Mouse (Mus musculus): ENCODE results near the gene Tex21. TPM values are rescaled to one million over a fixed set of nuclear protein-coding genes. Genes with fewer than 3 reads are reported as not detected.

Tex21 gene
- polyA plus RNA-seq, 1 experiment from 2014 or later: 0.20 TPM

- H3K27ac ChIP-seq (ENCODE audit: low read depth, low read length): no peak overlapping the region
- H3K4me2 ChIP-seq (ENCODE audit: low read depth, low read length): no peak overlapping the region
- no peaks in the 10 kb centered on the region for H3K36me3 ChIP-seq (ENCODE audit: control insufficient read depth, insufficient read depth, low read length)
- peaks cover 9% of the 10 kb centered on the region for H3K4me1 ChIP-seq (ENCODE audit: control insufficient read depth, insufficient read depth, low read length)
- no peak overlapping the region for H3K4me3 ChIP-seq (ENCODE audit: low read depth, low read length)
- no peak for ATAC-seq (ENCODE audit: low read depth)
- no peaks in the 10 kb centered on the region for H3K27me3 ChIP-seq (ENCODE audit: control insufficient read depth, insufficient read depth, low read length)
- H3K9me3 ChIP-seq (ENCODE audit: control insufficient read depth, low read length): no peaks in the 10 kb centered on the region
- no peak overlapping the region for H3K9ac ChIP-seq (replicated peaks; ENCODE audit: low read depth, low read length)
- 97% methylated on average over 2 of the region's 2 CpGs for WGBS
Observed at GRCm38 (mm10) chr12:76253591-76253990, 7.0 kb upstream of the Tex21 start.

GRCm38 (mm10) chr12:76253090-76253489, 6.5 kb upstream of the Tex21 start:
- no peak for ATAC-seq (ENCODE audit: low read depth)
- H3K9ac ChIP-seq (replicated peaks; ENCODE audit: low read depth, low read length): no peak overlapping the region
- WGBS: 90% methylated on average over 1 of the region's 1 CpGs
- H3K4me2 ChIP-seq (ENCODE audit: low read depth, low read length): no peak overlapping the region
- no peak overlapping the region for H3K4me3 ChIP-seq (ENCODE audit: low read depth, low read length)
- H3K36me3 ChIP-seq (ENCODE audit: control insufficient read depth, insufficient read depth, low read length): no peaks in the 10 kb centered on the region
- H3K27me3 ChIP-seq (ENCODE audit: control insufficient read depth, insufficient read depth, low read length): no peaks in the 10 kb centered on the region
- H3K9me3 ChIP-seq (ENCODE audit: control insufficient read depth, low read length): no peaks in the 10 kb centered on the region
- peaks cover 9% of the 10 kb centered on the region for H3K4me1 ChIP-seq (ENCODE audit: control insufficient read depth, insufficient read depth, low read length)
- no peak overlapping the region for H3K27ac ChIP-seq (ENCODE audit: low read depth, low read length)

- no peak overlapping the region for H3K9ac ChIP-seq (replicated peaks; ENCODE audit: low read depth, low read length)
- 93% methylated on average over 8 of the region's 8 CpGs for WGBS
- no peak overlapping the region for H3K4me2 ChIP-seq (ENCODE audit: low read depth, low read length)
- H3K4me1 ChIP-seq (ENCODE audit: control insufficient read depth, insufficient read depth, low read length): no peaks in the 10 kb centered on the region
- no peak for ATAC-seq (ENCODE audit: low read depth)
- no peak overlapping the region for H3K4me3 ChIP-seq (ENCODE audit: low read depth, low read length)
- H3K9me3 ChIP-seq (ENCODE audit: control insufficient read depth, low read length): no peaks in the 10 kb centered on the region
- H3K27me3 ChIP-seq (ENCODE audit: control insufficient read depth, insufficient read depth, low read length): no peaks in the 10 kb centered on the region
- H3K27ac ChIP-seq (ENCODE audit: low read depth, low read length): no peak overlapping the region
- no peaks in the 10 kb centered on the region for H3K36me3 ChIP-seq (ENCODE audit: control insufficient read depth, insufficient read depth, low read length)
Observed at GRCm38 (mm10) chr12:76244981-76245380, 1.6 kb downstream of the Tex21 start.

- no peak overlapping the region for H3K4me3 ChIP-seq (ENCODE audit: low read depth, low read length)
- H3K4me2 ChIP-seq (ENCODE audit: low read depth, low read length): no peak overlapping the region
- H3K4me1 ChIP-seq (ENCODE audit: control insufficient read depth, insufficient read depth, low read length): no peaks in the 10 kb centered on the region
- H3K9ac ChIP-seq (replicated peaks; ENCODE audit: low read depth, low read length): no peak overlapping the region
- H3K36me3 ChIP-seq (ENCODE audit: control insufficient read depth, insufficient read depth, low read length): no peaks in the 10 kb centered on the region
- H3K27ac ChIP-seq (ENCODE audit: low read depth, low read length): no peak overlapping the region
- ATAC-seq (ENCODE audit: low read depth): no peak
- H3K9me3 ChIP-seq (ENCODE audit: control insufficient read depth, low read length): no peaks in the 10 kb centered on the region
- no peaks in the 10 kb centered on the region for H3K27me3 ChIP-seq (ENCODE audit: control insufficient read depth, insufficient read depth, low read length)
- 67% methylated on average over 5 of the region's 5 CpGs for WGBS
Observed at GRCm38 (mm10) chr12:76241833-76242232, 4.7 kb downstream of the Tex21 start.

GRCm38 (mm10) chr12:76241084-76241483, 5.5 kb downstream of the Tex21 start:
- no peaks in the 10 kb centered on the region for H3K4me1 ChIP-seq (ENCODE audit: control insufficient read depth, insufficient read depth, low read length)

GRCm38 (mm10) chr12:76240670-76241069, 5.9 kb downstream of the Tex21 start:
- Histone ChIP-seq H3K4me1 (ENCODE audit: control insufficient read depth, insufficient read depth, low read length) (no peaks in the 10 kb centered on the region), H3K4me2 (ENCODE audit: low read depth, low read length) (no peak overlapping the region), H3K27ac (ENCODE audit: low read depth, low read length) (no peak overlapping the region), H3K4me3 (ENCODE audit: low read depth, low read length) (no peak overlapping the region), H3K9ac (replicated peaks; ENCODE audit: low read depth, low read length) (no peak overlapping the region), H3K36me3 (ENCODE audit: control insufficient read depth, insufficient read depth, low read length) (no peaks in the 10 kb centered on the region), H3K9me3 (ENCODE audit: control insufficient read depth, low read length) (no peaks in the 10 kb centered on the region), H3K27me3 (ENCODE audit: control insufficient read depth, insufficient read depth, low read length) (no peaks in the 10 kb centered on the region)
- no peak for ATAC-seq (ENCODE audit: low read depth)
- WGBS: 88% methylated on average over 3 of the region's 3 CpGs

More at GRCm38 (mm10) chr12:76241084-76241483, 5.5 kb downstream of the Tex21 start:
- Histone ChIP-seq H3K9me3 (ENCODE audit: control insufficient read depth, low read length) (no peaks in the 10 kb centered on the region), H3K4me3 (ENCODE audit: low read depth, low read length) (no peak overlapping the region), H3K9ac (replicated peaks; ENCODE audit: low read depth, low read length) (no peak overlapping the region), H3K4me2 (ENCODE audit: low read depth, low read length) (no peak overlapping the region), H3K36me3 (ENCODE audit: control insufficient read depth, insufficient read depth, low read length) (no peaks in the 10 kb centered on the region), H3K27me3 (ENCODE audit: control insufficient read depth, insufficient read depth, low read length) (no peaks in the 10 kb centered on the region), H3K27ac (ENCODE audit: low read depth, low read length) (no peak overlapping the region)
- WGBS: 91% methylated on average over 3 of the region's 3 CpGs
- no peak for ATAC-seq (ENCODE audit: low read depth)

- H3K4me3 ChIP-seq (ENCODE audit: low read depth, low read length): no peak overlapping the region
- no peaks in the 10 kb centered on the region for H3K4me1 ChIP-seq (ENCODE audit: control insufficient read depth, insufficient read depth, low read length)
- no peaks in the 10 kb centered on the region for H3K27me3 ChIP-seq (ENCODE audit: control insufficient read depth, insufficient read depth, low read length)
- H3K4me2 ChIP-seq (ENCODE audit: low read depth, low read length): no peak overlapping the region
- WGBS: 75% methylated on average over 7 of the region's 7 CpGs
- no peak for ATAC-seq (ENCODE audit: low read depth)
- H3K27ac ChIP-seq (ENCODE audit: low read depth, low read length): no peak overlapping the region
- H3K9ac ChIP-seq (replicated peaks; ENCODE audit: low read depth, low read length): no peak overlapping the region
- H3K9me3 ChIP-seq (ENCODE audit: control insufficient read depth, low read length): no peaks in the 10 kb centered on the region
- H3K36me3 ChIP-seq (ENCODE audit: control insufficient read depth, insufficient read depth, low read length): no peaks in the 10 kb centered on the region
Observed at GRCm38 (mm10) chr12:76239839-76240571, 6.5 kb downstream of the Tex21 start.

- 80% methylated on average over 10 of the region's 10 CpGs for WGBS
- H3K4me2 ChIP-seq (ENCODE audit: low read depth, low read length): no peak overlapping the region
- H3K36me3 ChIP-seq (ENCODE audit: control insufficient read depth, insufficient read depth, low read length): no peaks in the 10 kb centered on the region
- no peaks in the 10 kb centered on the region for H3K4me1 ChIP-seq (ENCODE audit: control insufficient read depth, insufficient read depth, low read length)
- no peak for ATAC-seq (ENCODE audit: low read depth)
- H3K4me3 ChIP-seq (ENCODE audit: low read depth, low read length): no peak overlapping the region
- no peaks in the 10 kb centered on the region for H3K9me3 ChIP-seq (ENCODE audit: control insufficient read depth, low read length)
- no peak overlapping the region for H3K9ac ChIP-seq (replicated peaks; ENCODE audit: low read depth, low read length)
- no peaks in the 10 kb centered on the region for H3K27me3 ChIP-seq (ENCODE audit: control insufficient read depth, insufficient read depth, low read length)
- no peak overlapping the region for H3K27ac ChIP-seq (ENCODE audit: low read depth, low read length)
Observed at GRCm38 (mm10) chr12:76239145-76239838, 7.3 kb downstream of the Tex21 start.

- WGBS: 89% methylated on average over 6 of the region's 6 CpGs
- Histone ChIP-seq H3K27ac (ENCODE audit: low read depth, low read length) (no peak overlapping the region), H3K4me3 (ENCODE audit: low read depth, low read length) (no peak overlapping the region), H3K9ac (replicated peaks; ENCODE audit: low read depth, low read length) (no peak overlapping the region), H3K36me3 (ENCODE audit: control insufficient read depth, insufficient read depth, low read length) (no peaks in the 10 kb centered on the region), H3K27me3 (ENCODE audit: control insufficient read depth, insufficient read depth, low read length) (no peaks in the 10 kb centered on the region), H3K4me2 (ENCODE audit: low read depth, low read length) (no peak overlapping the region), H3K9me3 (ENCODE audit: control insufficient read depth, low read length) (no peaks in the 10 kb centered on the region), H3K4me1 (ENCODE audit: control insufficient read depth, insufficient read depth, low read length) (no peaks in the 10 kb centered on the region)
- ATAC-seq (ENCODE audit: low read depth): no peak
Observed at GRCm38 (mm10) chr12:76235253-76235652, 11.3 kb downstream of the Tex21 start.

Measured in neural tube, embryonic 14.5 days (tissue).